Comparison of ENCODE assay signal across 9 mouse cellular contexts in the genomic region with DNA sequence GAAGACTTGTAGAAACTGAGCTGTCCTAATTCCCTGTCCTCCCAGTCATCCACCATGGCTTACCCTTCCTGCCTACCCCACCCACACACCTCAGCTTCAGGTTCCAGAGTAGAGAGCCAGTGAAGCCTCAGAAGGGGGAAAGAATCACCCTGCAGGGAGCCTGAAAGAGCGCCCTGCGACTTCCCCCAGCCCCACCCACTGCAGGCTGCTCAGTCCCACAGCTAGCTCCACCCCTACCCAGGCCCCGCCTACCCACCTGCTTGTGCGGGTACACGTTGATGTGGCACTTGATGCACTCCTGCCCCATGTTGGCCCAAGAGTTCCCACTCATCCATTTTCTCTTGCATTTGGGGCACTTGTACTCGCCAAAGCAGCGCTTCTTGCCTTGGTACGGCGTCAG. TPM values are rescaled to one million over a fixed set of nuclear protein-coding genes. Genes with fewer than 3 reads are reported as not detected.
DNase-seq lines count a peak whose midpoint lies in the region; ATAC-seq and TF ChIP-seq lines count a peak whose summit lies in the region.
"Had no signal": no experiment of that assay in that cellular context is flagged by ENCODE, and none has a peak within 500 bp of the region (broad histone marks: within the 10 kb centered on the region; RNA-seq: fewer than 3 reads in every experiment).

No protein-coding gene starts in this region.

- peaks cover 42% of the 10 kb centered on the region for H3K4me1 ChIP-seq in heart, embryonic 13.5 days
- H3K4me1 ChIP-seq in liver, embryonic 11.5 days (replicated peaks; ENCODE audit: control insufficient read depth, insufficient read depth, low read length), result peaks cover 16% of the 10 kb centered on the region
- H3K4me1 ChIP-seq in stomach, postnatal 0 days (replicated peaks; ENCODE audit: control insufficient read depth, insufficient read depth), result no peaks in the 10 kb centered on the region
- H3K4me1 ChIP-seq in hindbrain, embryonic 14.5 days (replicated peaks; ENCODE audit: control insufficient read depth, insufficient read depth, low read length), result 0 out of 2 replicates have a peak, but pooled peaks cover 9% of the 10 kb centered on the region
- H3K4me1 ChIP-seq in hindbrain, embryonic 13.5 days (replicated peaks), result peaks cover 17% of the 10 kb centered on the region

- no peak for TF ChIP-seq EP300 in stomach, postnatal 0 days (optimal IDR thresholded peaks at IDR 0.05)

- WGBS in heart, embryonic 13.5 days, result 52% methylated on average over 9 of the region's 9 CpGs
- 48% methylated on average over 9 of the region's 9 CpGs for WGBS in liver, embryonic 11.5 days
- WGBS in stomach, postnatal 0 days, result 55% methylated on average over 9 of the region's 9 CpGs
- 68% methylated on average over 9 of the region's 9 CpGs for WGBS in hindbrain, embryonic 14.5 days
- WGBS in hindbrain, embryonic 13.5 days, result 52% methylated on average over 9 of the region's 9 CpGs

- no peak; the same call in 1 of the 2 replicates for ATAC-seq in heart, embryonic 13.5 days (ENCODE audit: extremely low read depth, insufficient number of reproducible peaks, low FRiP score, low TSS enrichment)
- peak; percentile 56; the same call in 1 of the 2 replicates for ATAC-seq in liver, embryonic 11.5 days (replicated peaks; ENCODE audit: low FRiP score)
- peak; percentile 50 for ATAC-seq in stomach, postnatal 0 days (ENCODE audit: low FRiP score, low TSS enrichment)
- no peak for ATAC-seq in hindbrain, embryonic 14.5 days (ENCODE audit: low FRiP score)
- no peak for ATAC-seq in hindbrain, embryonic 13.5 days (ENCODE audit: low FRiP score)

- no peaks in the 10 kb centered on the region for H3K27me3 ChIP-seq in heart, embryonic 13.5 days (replicated peaks)
- H3K27me3 ChIP-seq in liver, embryonic 11.5 days (replicated peaks; ENCODE audit: control insufficient read depth, insufficient read depth, low read length), result no peaks in the 10 kb centered on the region
- no peaks in the 10 kb centered on the region for H3K27me3 ChIP-seq in stomach, postnatal 0 days (ENCODE audit: control insufficient read depth, insufficient read depth, low read length)
- H3K27me3 ChIP-seq in hindbrain, embryonic 14.5 days (ENCODE audit: control insufficient read depth, insufficient read depth, low read length), result no peaks in the 10 kb centered on the region
- no peaks in the 10 kb centered on the region for H3K27me3 ChIP-seq in hindbrain, embryonic 13.5 days
- H3K27me3 ChIP-seq: hindbrain, embryonic 15.5 days had no signal

- H3K4me2 ChIP-seq in heart, embryonic 13.5 days, result no peak overlapping the region
- no peak overlapping the region; the same call in 1 of the 2 replicates for H3K4me2 ChIP-seq in liver, embryonic 11.5 days
- no peak overlapping the region for H3K4me2 ChIP-seq in stomach, postnatal 0 days (replicated peaks; ENCODE audit: low read depth)
- no peak overlapping the region for H3K4me2 ChIP-seq in hindbrain, embryonic 14.5 days (replicated peaks)
- H3K4me2 ChIP-seq in hindbrain, embryonic 13.5 days, result no peak overlapping the region
- H3K4me2 ChIP-seq: hindbrain, embryonic 15.5 days had no signal

- H3K36me3 ChIP-seq in heart, embryonic 13.5 days, result peaks cover 76% of the 10 kb centered on the region
- peaks cover 4% of the 10 kb centered on the region; the same call in 1 of the 2 replicates for H3K36me3 ChIP-seq in liver, embryonic 11.5 days (ENCODE audit: control insufficient read depth, insufficient read depth, low read length)
- H3K36me3 ChIP-seq in stomach, postnatal 0 days (ENCODE audit: control insufficient read depth, insufficient read depth, low read length), result no peaks in the 10 kb centered on the region; the same call in 1 of the 2 replicates
- no peaks in the 10 kb centered on the region for H3K36me3 ChIP-seq in hindbrain, embryonic 14.5 days (replicated peaks; ENCODE audit: control insufficient read depth, insufficient read depth)
- H3K36me3 ChIP-seq in hindbrain, embryonic 13.5 days, result no peaks in the 10 kb centered on the region
- H3K36me3 ChIP-seq: hindbrain, embryonic 15.5 days had no signal

- H3K9me3 ChIP-seq in heart, embryonic 13.5 days, result no peaks in the 10 kb centered on the region
- no peaks in the 10 kb centered on the region for H3K9me3 ChIP-seq in liver, embryonic 11.5 days (ENCODE audit: control insufficient read depth, low read length)
- H3K9me3 ChIP-seq in stomach, postnatal 0 days (ENCODE audit: control insufficient read depth, low read length), result no peaks in the 10 kb centered on the region
- H3K9me3 ChIP-seq in hindbrain, embryonic 14.5 days (ENCODE audit: control insufficient read depth, low read length), result no peaks in the 10 kb centered on the region
- no peaks in the 10 kb centered on the region for H3K9me3 ChIP-seq in hindbrain, embryonic 13.5 days
- H3K9me3 ChIP-seq: hindbrain, embryonic 15.5 days had no signal

- peak overlapping the region; percentile 64; the same call in 1 of the 2 replicates for H3K27ac ChIP-seq in heart, embryonic 13.5 days (replicated peaks)
- no peak overlapping the region for H3K27ac ChIP-seq in liver, embryonic 11.5 days (ENCODE audit: low read depth, low read length)
- H3K27ac ChIP-seq in stomach, postnatal 0 days (replicated peaks), result peak overlapping the region; percentile 71; the same call in 1 of the 2 replicates
- H3K27ac ChIP-seq in hindbrain, embryonic 14.5 days, result no peak overlapping the region
- no peak overlapping the region for H3K27ac ChIP-seq in hindbrain, embryonic 13.5 days
- H3K27ac ChIP-seq: hindbrain, embryonic 15.5 days had no signal

- no peak overlapping the region for H3K9ac ChIP-seq in heart, embryonic 13.5 days
- no peak overlapping the region for H3K9ac ChIP-seq in liver, embryonic 11.5 days (ENCODE audit: low read depth, low read length)
- H3K9ac ChIP-seq in stomach, postnatal 0 days (ENCODE audit: low read length), result 0 out of 2 replicates have a peak overlapping the region, but pooled peaks have one; percentile 23
- H3K9ac ChIP-seq in hindbrain, embryonic 14.5 days, result no peak overlapping the region
- no peak overlapping the region for H3K9ac ChIP-seq in hindbrain, embryonic 13.5 days
- H3K9ac ChIP-seq: hindbrain, embryonic 15.5 days had no signal

- DNase-seq in heart, adult 11 months, result no peak
- peak; percentile 30 for DNase-seq in c-Kit-positive CD71-negative TER-119-negative erythroid progenitor cells, embryonic 14.5 days (ENCODE audit: low read depth)
- no peak for DNase-seq in liver, embryonic 11.5 days (ENCODE audit: low spot score)
- peak; percentile 69 for DNase-seq in stomach, postnatal 0 days (ENCODE audit: low spot score)
- DNase-seq in hindbrain, embryonic 14.5 days (ENCODE audit: low spot score), result no peak
- no peak for DNase-seq in kidney, adult 11 months

- no peak for TF ChIP-seq CTCF in stomach, postnatal 0 days (IDR thresholded peaks at IDR 0.05; ENCODE audit: low read depth)

- no peak overlapping the region for H3K4me3 ChIP-seq in heart, embryonic 13.5 days
- H3K4me3 ChIP-seq in liver, embryonic 11.5 days (ENCODE audit: low read depth, low read length), result no peak overlapping the region
- no peak overlapping the region for H3K4me3 ChIP-seq in stomach, postnatal 0 days (ENCODE audit: low read depth, low read length)
- no peak overlapping the region for H3K4me3 ChIP-seq in hindbrain, embryonic 14.5 days (replicated peaks; ENCODE audit: low read length)
- H3K4me3 ChIP-seq in hindbrain, embryonic 13.5 days, result no peak overlapping the region
- H3K4me3 ChIP-seq: hindbrain, embryonic 15.5 days had no signal

RNA-seq across cellular contexts. Expression of a gene that starts 25.4 kb away (rescaled TPM):
- 93.7 and 99.8 TPM in 2 replicates for polyA plus RNA-seq in heart, embryonic 13.5 days (2015; fragmentation: Nextera tagmentation; extraction: Ambion mirVana)
- polyA plus RNA-seq in liver, embryonic 11.5 days (2014; fragmentation: Nextera tagmentation; extraction: Ambion mirVana), result 96.3 and 97.0 TPM in 2 replicates
- polyA plus RNA-seq in stomach, postnatal 0 days (2015; fragmentation: Nextera tagmentation; extraction: Ambion mirVana), result 66.1 and 74.6 TPM in 2 replicates
- polyA plus RNA-seq in hindbrain, embryonic 14.5 days (2014; fragmentation: Nextera tagmentation; extraction: Ambion mirVana), result 29.5 and 31.8 TPM in 2 replicates
- polyA plus RNA-seq in hindbrain, embryonic 13.5 days (2015; fragmentation: Nextera tagmentation; extraction: Ambion mirVana), result 28.0 and 32.0 TPM in 2 replicates

RNA-seq across cellular contexts. Expression of a gene that starts 49.5 kb away (rescaled TPM):
- 20.8 and 22.6 TPM in 2 replicates for polyA plus RNA-seq in heart, embryonic 13.5 days (2015; fragmentation: Nextera tagmentation; extraction: Ambion mirVana)
- 11.3 and 13.4 TPM in 2 replicates for polyA plus RNA-seq in liver, embryonic 11.5 days (2014; fragmentation: Nextera tagmentation; extraction: Ambion mirVana)
- 11.3 and 11.9 TPM in 2 replicates for polyA plus RNA-seq in stomach, postnatal 0 days (2015; fragmentation: Nextera tagmentation; extraction: Ambion mirVana)
- polyA plus RNA-seq in hindbrain, embryonic 14.5 days (2014; fragmentation: Nextera tagmentation; extraction: Ambion mirVana), result 18.5 and 19.0 TPM in 2 replicates
- 11.9 and 12.2 TPM in 2 replicates for polyA plus RNA-seq in hindbrain, embryonic 13.5 days (2015; fragmentation: Nextera tagmentation; extraction: Ambion mirVana)

Comparison
In these comparisons a context has a peak if more than half of its experiments do, and no peak if none do; other contexts are left out.
1. ATAC-seq: peak in liver, embryonic 11.5 days (single experiment) and stomach, postnatal 0 days (single experiment); none in heart, embryonic 13.5 days (single experiment), hindbrain, embryonic 14.5 days (single experiment) and hindbrain, embryonic 13.5 days (single experiment).
2. H3K27ac ChIP-seq: peak in heart, embryonic 13.5 days (single experiment) and stomach, postnatal 0 days (single experiment); none in liver, embryonic 11.5 days (single experiment), hindbrain, embryonic 14.5 days (single experiment) and hindbrain, embryonic 13.5 days (single experiment).
3. DNase-seq: peak in c-Kit-positive CD71-negative TER-119-negative erythroid progenitor cells, embryonic 14.5 days (single experiment) and stomach, postnatal 0 days (single experiment); none in heart, adult 11 months (single experiment), liver, embryonic 11.5 days (single experiment), hindbrain, embryonic 14.5 days (single experiment) and kidney, adult 11 months (single experiment).